ENCODE assay signal across 9 mouse cellular contexts in the genomic region with DNA sequence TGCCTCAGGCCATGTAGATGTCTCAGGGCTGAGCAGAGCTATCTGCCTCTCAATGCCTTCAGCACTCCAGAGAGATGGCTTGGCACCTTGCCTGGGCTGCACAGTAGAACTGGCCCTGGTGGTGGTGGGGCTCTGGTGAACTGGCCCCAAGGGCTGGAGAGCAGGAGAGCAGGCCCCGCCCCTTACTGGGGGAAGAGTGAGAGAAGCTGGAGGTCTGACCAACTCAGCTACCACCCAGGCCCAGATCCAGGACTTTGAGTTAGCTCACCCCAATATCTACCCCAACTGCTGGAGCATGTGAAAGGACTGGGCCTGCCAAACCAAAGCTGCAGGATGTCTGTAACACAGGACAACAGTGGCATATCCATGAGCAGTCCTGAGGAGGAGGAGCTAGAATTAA. TPM values are rescaled to one million over a fixed set of nuclear protein-coding genes. Genes with fewer than 3 reads are reported as not detected.
DNase-seq lines count a peak whose midpoint lies in the region; ATAC-seq and TF ChIP-seq lines count a peak whose summit lies in the region.
"Had no signal": no experiment of that assay in that cellular context is flagged by ENCODE, and none has a peak within 500 bp of the region (broad histone marks: within the 10 kb centered on the region; RNA-seq: fewer than 3 reads in every experiment).

No protein-coding gene starts in this region.

- H3K9ac ChIP-seq in heart, embryonic 14.5 days (ENCODE audit: low read length), result no peak overlapping the region

- H3K4me3 ChIP-seq in heart, embryonic 14.5 days (ENCODE audit: control insufficient read depth in 1 of 2, insufficient read depth in 1 of 2, low read depth in 1 of 2, low read length in 2 of 2), result no peak overlapping the region

- H3K27ac ChIP-seq in heart, embryonic 14.5 days (replicated peaks in 1 of 2; ENCODE audit: control insufficient read depth in 1 of 2, insufficient read depth in 1 of 2, low read depth in 2 of 2, low read length in 2 of 2), result peak overlapping the region; percentile 52 to 93

- peak overlapping the region; percentile 23; the same call in 1 of the 2 replicates for H3K4me2 ChIP-seq in heart, embryonic 14.5 days (ENCODE audit: low read length)

- no peak for TF ChIP-seq POLR2A in brain, embryonic 14.5 days (IDR thresholded peaks at IDR 0.05; ENCODE audit: borderline replicate concordance, extremely low read depth, insufficient read depth, insufficient read length, poor library complexity, severe bottlenecking)

- no peak for TF ChIP-seq CTCF in brain, embryonic 14.5 days (IDR thresholded peaks at IDR 0.05; ENCODE audit: borderline replicate concordance, extremely low read depth, insufficient read depth, insufficient read length)

- H3K9me3 ChIP-seq in heart, embryonic 14.5 days (ENCODE audit: control insufficient read depth, low read length), result no peaks in the 10 kb centered on the region
- H3K9me3 ChIP-seq: megakaryocyte, embryonic 14.5 days had no signal

- peak; percentile 55 for DNase-seq in layer of hippocampus, adult 11-12 months (ENCODE audit: low spot score)
- DNase-seq in layer of hippocampus, postnatal 14 days (ENCODE audit: low spot score in 2 of 2), result no peak
- DNase-seq in Muller cell, postnatal 12 days (ENCODE audit: inconsistent ontology term), result peak; percentile 88
- DNase-seq in brain, embryonic 14.5 days (ENCODE audit: low read depth), result peak; percentile 51
- DNase-seq in lung, postnatal 10 days, result peak; percentile 73

- H3K36me3 ChIP-seq in heart, embryonic 14.5 days (ENCODE audit: control insufficient read depth, insufficient read depth, low read length), result no peaks in the 10 kb centered on the region

- ATAC-seq in heart, embryonic 14.5 days (ENCODE audit: insufficient number of reproducible peaks, insufficient read depth, low FRiP score, low read depth), result peak; percentile 75
- ATAC-seq in megakaryocyte progenitor cell, adult 5-6 weeks (replicated peaks; ENCODE audit: poor library complexity), result no peak
- no peak for ATAC-seq in erythroblast, adult 5-6 weeks (replicated peaks; ENCODE audit: low FRiP score, poor library complexity, severe bottlenecking)

- WGBS in heart, embryonic 14.5 days, result 57% methylated on average over 1 of the region's 1 CpGs

- peaks cover 16 to 31% of the 10 kb centered on the region in 2 experiments for H3K4me1 ChIP-seq in heart, embryonic 14.5 days (ENCODE audit: control insufficient read depth in 2 of 2, insufficient read depth in 2 of 2, low read length in 2 of 2)

- H3K27me3 ChIP-seq in heart, embryonic 14.5 days (ENCODE audit: control insufficient read depth, insufficient read depth, low read length), result no peaks in the 10 kb centered on the region

RNA-seq across cellular contexts. Expression of a gene that starts 33.7 kb away (rescaled TPM):
- 100 to 1,000 TPM; 102 to 105 TPM for total RNA-seq in layer of hippocampus, postnatal 14 days (2021)
- 44.8 and 46.3 TPM in 2 replicates for polyA plus RNA-seq in brain, embryonic 14.5 days (2012; rRNA removed)
- polyA plus RNA-seq in heart, embryonic 14.5 days (2014; fragmentation: Nextera tagmentation; extraction: Ambion mirVana), result 228 and 235 TPM in 2 replicates
- not detected in 2 replicates for total RNA-seq in megakaryocyte progenitor cell, adult 5-6 weeks (2015)
- not detected in 2 replicates for total RNA-seq in megakaryocyte progenitor cell, adult 5-6 weeks (2017)
- total RNA-seq in erythroblast, adult 5-6 weeks (2015; ENCODE audit: low replicate concordance), result not detected in 2 replicates
- total RNA-seq in erythroblast, adult 5-6 weeks (2017; ENCODE audit: low replicate concordance), result not detected in 2 replicates

Comparison
In these comparisons a context has a peak if more than half of its experiments do, and no peak if none do; other contexts are left out.
1. DNase-seq: peak in layer of hippocampus, adult 11-12 months (single experiment), Muller cell, postnatal 12 days (single experiment), brain, embryonic 14.5 days (single experiment) and lung, postnatal 10 days (single experiment); none in layer of hippocampus, postnatal 14 days (0 of 2).
2. RNA of a gene that starts 33.7 kb away (total RNA-seq): 102 to 105 TPM in layer of hippocampus, postnatal 14 days; not detected in megakaryocyte progenitor cell, adult 5-6 weeks and not detected in erythroblast, adult 5-6 weeks; every median in the first group is over 100 times any median in the second.